In the genomic region with DNA sequence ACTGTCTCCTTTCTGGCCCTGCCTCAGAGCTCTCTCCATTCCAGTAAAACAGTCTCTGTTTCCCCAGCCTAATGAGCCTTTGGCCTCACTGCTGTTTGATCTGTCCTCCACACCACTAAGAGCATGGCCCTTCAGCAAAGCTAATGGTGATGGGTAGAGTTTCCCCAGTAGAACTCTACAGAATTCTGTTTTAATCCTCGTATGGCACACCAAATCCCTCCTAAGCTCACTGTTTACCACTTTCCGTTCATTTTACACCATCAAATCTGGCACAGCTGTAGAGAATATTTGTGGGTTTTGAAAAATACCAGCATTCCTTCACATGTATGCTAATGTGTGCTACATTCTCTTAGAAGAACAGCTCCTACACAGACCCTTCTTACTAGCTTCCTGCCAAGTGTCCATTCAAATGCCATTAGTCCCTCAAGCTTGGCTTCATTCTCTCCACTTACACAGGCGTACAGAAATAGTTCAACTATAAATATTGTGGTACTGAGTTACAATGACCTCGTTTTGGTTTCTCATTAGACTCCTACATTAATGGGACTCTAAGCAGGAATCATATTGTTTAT, we compare ENCODE assay signal across 19 mouse cellular contexts.
DNase-seq lines count a peak whose midpoint lies in the region; ATAC-seq and TF ChIP-seq lines count a peak whose summit lies in the region.
"Had no signal": no experiment of that assay in that cellular context is flagged by ENCODE, and none has a peak within 500 bp of the region (broad histone marks: within the 10 kb centered on the region; RNA-seq: fewer than 3 reads in every experiment).

No protein-coding gene starts in this region.

- no peak overlapping the region for H3K9ac ChIP-seq in kidney, postnatal 0 days (ENCODE audit: low read depth, low read length)
- H3K9ac ChIP-seq: hindbrain, embryonic 15.5 days; limb, embryonic 12.5 days; neural tube, embryonic 15.5 days had no signal

- DNase-seq in frontal cortex, adult 2 months (ENCODE audit: extremely low spot score in 1 of 2, low spot score in 1 of 2) = no peak
- peak; percentile 56 for DNase-seq in kidney, postnatal 0 days (ENCODE audit: low spot score)
- DNase-seq in kidney, postnatal 25 days = no peak
- peak; percentile 25 for DNase-seq in NIH3T3 (ENCODE audit: low read depth)
- peak; percentile 10 for DNase-seq in retina, embryonic 14.5 days (ENCODE audit: low spot score)
- no peak for DNase-seq in left cerebral cortex, postnatal 10 days (ENCODE audit: extremely low spot score in 1 of 2, low spot score in 2 of 2)
- DNase-seq in heart, adult 11 months = no peak
- DNase-seq: adrenal gland, postnatal 25 days; B cell, adult 2 months; cerebellum, adult 2 months; gastrocnemius, postnatal 10 days; heart, postnatal 10 days; kidney, adult 11 months; thymus, postnatal 14 days had no signal

- no peaks in the 10 kb centered on the region for H3K27me3 ChIP-seq in kidney, postnatal 0 days (ENCODE audit: insufficient read depth, low read length)
- H3K27me3 ChIP-seq: hindbrain, embryonic 15.5 days; limb, embryonic 12.5 days; neural tube, embryonic 15.5 days had no signal

- no peaks in the 10 kb centered on the region for H3K36me3 ChIP-seq in kidney, postnatal 0 days (ENCODE audit: insufficient read depth, low read length)
- H3K36me3 ChIP-seq: hindbrain, embryonic 15.5 days; neural tube, embryonic 15.5 days had no signal

- H3K4me3 ChIP-seq in kidney, postnatal 0 days (replicated peaks; ENCODE audit: low read depth, low read length) = no peak overlapping the region
- H3K4me3 ChIP-seq: hindbrain, embryonic 15.5 days; limb, embryonic 12.5 days; neural tube, embryonic 15.5 days had no signal

- H3K4me1 ChIP-seq in kidney, postnatal 0 days (replicated peaks; ENCODE audit: insufficient read depth, low read length) = no peaks in the 10 kb centered on the region
- H3K4me1 ChIP-seq: hindbrain, embryonic 15.5 days; neural tube, embryonic 15.5 days had no signal

- no peak for TF ChIP-seq CTCF in kidney, postnatal 0 days (IDR thresholded peaks at IDR 0.05; ENCODE audit: low read depth)

- intact Hi-C loops in left cerebral cortex, postnatal 10 days (cut with DNase I) = no loop called here

- 48% methylated on average over 4 of the region's 4 CpGs for WGBS in kidney, postnatal 0 days

- H3K9me3 ChIP-seq in kidney, postnatal 0 days (replicated peaks; ENCODE audit: low read length) = no peaks in the 10 kb centered on the region
- H3K9me3 ChIP-seq: hindbrain, embryonic 15.5 days; limb, embryonic 12.5 days; neural tube, embryonic 15.5 days had no signal

- H3K4me2 ChIP-seq in kidney, postnatal 0 days (ENCODE audit: low read length) = no peak overlapping the region
- H3K4me2 ChIP-seq: hindbrain, embryonic 15.5 days; limb, embryonic 12.5 days; neural tube, embryonic 15.5 days had no signal

- peak; percentile 27 for ATAC-seq in frontal cortex, adult (ENCODE audit: low TSS enrichment)
- ATAC-seq in kidney, postnatal 0 days (replicated peaks; ENCODE audit: low FRiP score, low read depth) = 0 out of 2 replicates have a peak, but pooled peaks have one; percentile 21
- ATAC-seq: forebrain, embryonic 16.5 days had no signal

- H3K27ac ChIP-seq in kidney, postnatal 0 days = no peak overlapping the region
- H3K27ac ChIP-seq: hindbrain, embryonic 15.5 days; limb, embryonic 12.5 days; neural tube, embryonic 15.5 days had no signal

Comparison
In these comparisons a context has a peak if more than half of its experiments do, and no peak if none do; other contexts are left out.
1. DNase-seq: peak in kidney, postnatal 0 days (single experiment), NIH3T3 (single experiment) and retina, embryonic 14.5 days (single experiment); none in frontal cortex, adult 2 months (0 of 2), kidney, postnatal 25 days (0 of 2), left cerebral cortex, postnatal 10 days (0 of 2) and heart, adult 11 months (single experiment).